Mouse (Mus musculus) bone marrow macrophage, adult 2 months (primary cell): ENCODE results near the gene Sh3yl1. TPM values are rescaled to one million over a fixed set of nuclear protein-coding genes. Genes with fewer than 3 reads are reported as not detected.

ENCODE experiments used
- H3K27ac ChIP-seq: 2 replicates; pipeline ENCODE4 v1.5.1; 2012; ENCODE audit warnings: low read depth, low read length; ENCODE audit not compliant: insufficient read depth
- H3K4me1 ChIP-seq: 2 replicates; pipeline ENCODE4 v1.6.1; 2012; ENCODE audit warnings: low read length; ENCODE audit not compliant: control insufficient read depth, insufficient read depth
- H3K4me3 ChIP-seq: 2 replicates; pipeline ENCODE4 v1.5.1; 2012; ENCODE audit warnings: mild to moderate bottlenecking, low read length, moderate library complexity; ENCODE audit not compliant: insufficient read depth
- CTCF ChIP-seq: IDR thresholded peaks from 2 replicates; pipeline ENCODE4 v1.5.1; 2012; ENCODE audit warnings: low read depth, mild to moderate bottlenecking, low read length, moderate library complexity
- POLR2A ChIP-seq: IDR thresholded peaks from 2 replicates; pipeline ENCODE4 v1.6.1; 2012; ENCODE audit warnings: mild to moderate bottlenecking, low read depth, low read length, borderline replicate concordance
- polyA plus RNA-seq: library from polyadenylated mRNA; stranded (reverse); fragments of >200 nt; gene quantifications from 2 replicates; pipeline ENCODE4 v1.2.4, GENCODE M21; 2012; ENCODE audit not compliant: missing spikeins, insufficient read depth, insufficient read length

Sh3yl1 gene
- polyA plus RNA-seq, 1 experiment, result 1.0 TPM

- Histone ChIP-seq H3K4me1 (no peaks in the 10 kb centered on the region), H3K27ac (no peak overlapping the region), H3K4me3 (no peak overlapping the region)
- no peak for TF ChIP-seq CTCF
- no peak for TF ChIP-seq POLR2A
Measured at GRCm38 (mm10) chr12:30943057-30943986, 31.9 kb downstream of the Sh3yl1 start.

GRCm38 (mm10) chr12:30944197-30944596 is 32.7 kb downstream of the Sh3yl1 start:
- Histone ChIP-seq H3K4me3 (no peak overlapping the region), H3K27ac (no peak overlapping the region), H3K4me1 (no peaks in the 10 kb centered on the region)
- TF ChIP-seq CTCF (no peak), POLR2A (no peak)

- H3K27ac ChIP-seq, result no peak overlapping the region
- H3K4me1 ChIP-seq, result no peaks in the 10 kb centered on the region
- no peak overlapping the region for H3K4me3 ChIP-seq
- TF ChIP-seq CTCF, result no peak
- no peak for TF ChIP-seq POLR2A
Measured at GRCm38 (mm10) chr12:30970700-30971099, 59.2 kb downstream of the Sh3yl1 start.

DNA sequence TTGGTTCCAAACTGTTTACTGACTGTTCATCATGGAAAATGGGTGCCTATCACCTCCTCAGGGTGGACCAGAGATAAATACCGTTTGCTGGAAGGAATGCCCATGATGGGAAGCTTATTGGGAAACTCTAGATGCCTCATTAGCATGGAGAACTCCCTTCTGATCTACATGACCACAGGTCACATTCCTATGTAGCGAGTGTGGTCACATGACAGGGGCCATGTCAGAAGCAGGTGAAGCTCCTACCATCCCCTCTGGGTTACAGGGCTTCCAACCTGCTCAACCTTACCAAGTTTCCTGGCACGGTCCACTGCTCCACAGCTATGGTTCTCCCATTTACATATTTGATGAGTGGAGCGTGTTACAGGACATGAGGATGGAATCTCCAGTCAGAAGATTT is 92.3 kb downstream of the Sh3yl1 start:
- H3K4me1 ChIP-seq, result no peaks in the 10 kb centered on the region
- H3K4me3 ChIP-seq, result no peak overlapping the region
- H3K27ac ChIP-seq, result no peak overlapping the region
- TF ChIP-seq CTCF (no peak), POLR2A (no peak)

DNA sequence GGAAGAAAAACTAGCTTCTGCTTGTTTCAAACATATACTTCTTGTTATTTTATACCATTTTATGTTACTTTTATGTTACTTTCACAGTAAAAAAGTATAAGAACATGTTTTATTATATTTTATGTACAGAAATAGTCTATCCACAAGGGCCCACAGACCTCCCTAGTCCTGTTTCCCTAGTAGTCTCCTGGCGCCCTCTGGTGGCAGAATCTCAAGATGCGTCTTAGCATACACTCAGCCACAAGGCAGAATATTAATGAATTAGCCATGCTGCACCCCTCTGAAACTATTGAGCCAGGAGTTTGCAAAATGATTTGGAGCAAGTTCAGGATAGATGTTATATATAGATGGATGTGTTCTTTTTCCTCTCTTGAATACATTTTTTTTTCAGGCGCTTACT is 93.5 kb downstream of the Sh3yl1 start:
- Histone ChIP-seq H3K4me1 (no peaks in the 10 kb centered on the region), H3K4me3 (no peak overlapping the region), H3K27ac (no peak overlapping the region)
- TF ChIP-seq POLR2A (no peak), CTCF (peak; percentile 69)

- Histone ChIP-seq H3K27ac (no peak overlapping the region), H3K4me3 (no peak overlapping the region), H3K4me1 (no peaks in the 10 kb centered on the region)
- TF ChIP-seq CTCF (no peak), POLR2A (no peak)
Measured at GRCm38 (mm10) chr12:31008171-31008570, 96.7 kb downstream of the Sh3yl1 start.

Other genes starting within 250 kb of the Sh3yl1 start
- not detected in 2 replicates for gene Alkal2, start 27.3 kb upstream of the Sh3yl1 start, polyA plus RNA-seq
- 36.6 and 39.2 TPM in 2 replicates for gene Acp1, start 79 bp upstream of the Sh3yl1 start, polyA plus RNA-seq
- not detected in 2 replicates for gene Fam110c, start 162.2 kb downstream of the Sh3yl1 start, polyA plus RNA-seq